Mouse (Mus musculus): Measurements from ENCODE around the gene Dkk3.

DNA sequence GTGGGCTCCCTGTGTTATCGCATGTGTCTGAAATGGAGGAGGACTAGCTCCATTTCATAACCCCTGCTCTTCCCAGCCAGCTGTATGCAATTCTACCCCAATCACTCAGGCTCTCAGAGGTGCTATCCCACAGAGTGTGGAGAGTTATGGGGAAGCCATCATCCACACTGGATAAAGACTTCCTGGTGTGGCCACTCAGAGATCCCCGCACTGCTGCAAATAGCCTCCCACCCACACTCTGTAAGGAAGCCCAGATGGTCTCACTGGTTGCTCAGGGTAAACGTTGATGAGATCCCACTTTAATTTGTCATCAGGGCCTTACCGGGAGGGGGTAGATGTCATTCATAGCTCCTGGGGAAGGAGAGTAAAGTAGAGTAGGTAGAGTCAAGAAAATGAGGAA, 6.7 kb upstream of the Dkk3 start:
- TF ChIP-seq CHD2 (IDR thresholded peaks at IDR 0.05; ENCODE audit: low read depth, low read length) (no peak), ZNF384 (IDR thresholded peaks at IDR 0.05; ENCODE audit: low read depth, low read length) (no peak)

Data from ES-E14 (cell line).